Mouse (Mus musculus) megakaryocyte-erythroid progenitor cell, adult 5-6 weeks (primary cell): ENCODE results near the gene Scgb2a2. TPM values are rescaled to one million over a fixed set of nuclear protein-coding genes. Genes with fewer than 3 reads are reported as not detected.
"Not testable (repeated sequence)": the region's sequence is repeated elsewhere in the genome, so short reads cannot be mapped to it uniquely, and the experiment has no call there.

ENCODE experiments used
- ATAC-seq: replicated peaks from 2 replicates; pipeline ENCODE4 v1.8.0; 2016; ENCODE audit warnings: mild to moderate bottlenecking, inconsistent platforms; ENCODE audit not compliant: severe bottlenecking, poor library complexity, low FRiP score, low TSS enrichment
- total RNA-seq, 2 experiments: library from RNA; stranded (forward) in 1 of 2; stranded (reverse) in 1 of 2; fragments of 200-1000, 215-1000 nt in 1 of 2; fragments of >200 nt in 1 of 2; fragmentation: Nextera tagmentation in 1 of 2; gene quantifications; 2 replicates each; pipeline ENCODE4 v1.2.3; 2014 to 2017

Scgb2a2 gene
- total RNA-seq (2014; fragmentation: Nextera tagmentation) (not detected in 2 replicates), total RNA-seq (2017) (not detected in 2 replicates)

DNA sequence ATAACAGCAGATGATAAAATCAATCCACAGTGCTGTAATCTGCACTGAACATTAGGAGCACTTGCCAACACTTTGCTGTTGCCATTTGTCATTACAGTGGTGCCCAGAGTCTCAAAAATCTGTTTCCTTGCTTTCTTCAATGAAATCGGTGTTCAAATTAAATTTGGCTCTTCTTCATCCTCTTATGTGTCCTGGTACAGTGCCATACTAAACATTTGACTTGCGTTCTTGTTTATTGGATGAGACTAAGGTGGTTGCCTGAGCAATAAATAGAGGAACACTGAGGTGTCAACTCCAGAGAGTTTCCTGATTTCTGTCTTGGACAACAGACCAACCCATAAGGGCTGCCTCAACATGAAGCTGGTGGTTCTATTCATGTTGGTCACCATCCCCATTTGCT is at the start of gene Scgb2a2:
Gene Scgb2a2 (plus strand): TSS at position 301 of the 400 bp plus-strand sequence.
- no peak for ATAC-seq

- not testable (repeated sequence) for ATAC-seq
Observed at GRCm38 (mm10) chr19:9836581-9837340, 10.6 kb upstream of the Scgb2a2 start.

DNA sequence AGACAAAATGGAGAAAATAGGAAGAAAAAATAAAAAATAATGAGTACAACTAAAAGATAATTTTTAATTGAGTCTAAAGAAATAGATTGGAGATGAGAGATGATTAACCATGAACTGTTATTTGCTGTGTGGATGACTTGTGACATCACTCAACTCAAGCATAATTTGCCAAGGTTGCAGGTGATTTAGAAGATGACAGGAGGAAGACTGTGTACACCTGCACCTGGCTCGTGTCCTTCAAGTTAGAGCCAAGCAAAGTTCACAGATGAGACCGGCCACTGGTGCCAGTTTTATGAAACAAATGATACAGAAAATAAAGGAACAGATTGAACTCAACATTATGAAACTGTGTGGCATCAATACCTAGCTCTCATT is 10.0 kb upstream of the Scgb2a2 start:
- no peak for ATAC-seq

- not testable (repeated sequence) for ATAC-seq
Observed at GRCm38 (mm10) chr19:9849368-9850075, 2.2 kb downstream of the Scgb2a2 start.

DNA sequence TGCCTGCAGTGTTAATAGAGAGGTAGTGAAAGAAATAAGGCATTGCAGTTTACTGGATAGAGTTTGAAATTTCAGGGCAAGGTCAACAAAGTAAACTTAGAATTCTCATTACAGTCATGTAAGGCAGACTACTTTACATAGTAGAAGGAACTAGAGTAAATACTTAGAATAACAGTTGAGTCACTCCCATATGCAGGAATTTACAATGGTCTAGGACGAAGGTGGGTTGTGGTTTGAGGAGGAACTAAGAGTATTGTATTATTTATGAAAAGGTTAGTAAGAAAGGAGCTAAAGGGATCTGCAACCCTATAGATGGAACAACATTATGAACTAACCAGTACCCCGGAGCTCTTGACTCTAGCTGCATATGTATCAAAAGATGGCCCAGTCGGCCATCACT is 13.5 kb downstream of the Scgb2a2 start:
- ATAC-seq = not testable (repeated sequence)

GRCm38 (mm10) chr19:9864856-9865255 is 17.5 kb downstream of the Scgb2a2 start:
- ATAC-seq = no peak

DNA sequence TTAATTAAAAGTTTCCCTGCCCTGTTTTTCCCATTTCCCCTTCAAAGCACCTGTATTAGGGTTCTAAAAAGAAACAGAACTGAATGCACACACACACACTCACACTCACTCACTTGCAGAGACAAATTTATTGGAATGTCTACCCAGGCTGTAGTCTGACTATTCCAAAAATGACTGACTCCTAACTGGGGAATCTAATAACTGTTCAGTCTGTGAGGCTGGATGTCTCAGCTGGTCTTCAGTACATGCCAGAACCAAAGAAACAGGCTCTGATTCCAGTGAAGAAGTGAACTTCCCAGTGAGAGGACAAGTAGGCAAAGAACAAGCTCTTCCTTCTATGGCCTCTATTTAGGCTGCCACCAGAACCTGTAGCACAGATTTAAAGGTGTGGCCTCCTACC is 18.1 kb downstream of the Scgb2a2 start:
- ATAC-seq = no peak

- no peak for ATAC-seq
Observed at GRCm38 (mm10) chr19:9878186-9878835, 30.9 kb downstream of the Scgb2a2 start.

DNA sequence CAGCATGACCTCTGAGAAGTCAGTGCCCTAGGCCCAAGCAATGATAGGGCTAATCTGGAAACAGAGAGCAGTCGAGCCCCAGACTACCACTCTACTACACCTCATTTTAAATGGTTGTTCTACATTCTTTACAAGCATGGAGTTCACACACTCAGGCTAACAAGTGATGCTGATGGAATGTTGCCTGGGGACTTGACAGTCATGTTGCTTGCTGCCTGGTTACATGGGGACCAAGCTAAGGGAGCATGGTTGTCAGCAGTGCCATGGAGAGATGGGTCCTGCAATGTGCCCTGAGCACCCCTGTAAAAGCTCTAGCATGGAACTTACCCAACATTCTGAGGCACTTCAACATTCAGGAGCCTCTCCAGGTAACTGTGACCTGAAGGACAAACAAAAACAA is 39.0 kb downstream of the Scgb2a2 start:
- ATAC-seq = no peak

DNA sequence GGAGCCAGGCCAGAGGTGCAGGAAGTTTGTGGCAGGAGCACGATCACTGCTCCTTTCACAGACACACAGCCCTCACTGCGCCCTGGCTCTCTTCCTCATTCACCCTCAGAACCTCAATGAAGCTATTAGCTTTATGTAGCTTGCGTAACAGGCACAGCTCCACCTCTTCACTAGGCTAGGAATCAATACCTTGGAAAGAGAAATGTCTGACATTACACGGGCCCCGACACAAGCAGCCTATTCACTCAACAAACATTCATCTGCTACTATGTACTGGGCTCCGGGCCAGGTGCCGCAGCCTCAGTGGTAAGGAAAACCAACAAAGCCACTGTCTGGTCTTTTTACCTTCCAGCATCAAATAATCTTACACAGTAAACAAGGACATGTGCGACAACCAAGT is 39.4 kb downstream of the Scgb2a2 start:
- ATAC-seq = no peak

GRCm38 (mm10) chr19:9896067-9896466 is 48.7 kb downstream of the Scgb2a2 start:
- ATAC-seq = no peak

DNA sequence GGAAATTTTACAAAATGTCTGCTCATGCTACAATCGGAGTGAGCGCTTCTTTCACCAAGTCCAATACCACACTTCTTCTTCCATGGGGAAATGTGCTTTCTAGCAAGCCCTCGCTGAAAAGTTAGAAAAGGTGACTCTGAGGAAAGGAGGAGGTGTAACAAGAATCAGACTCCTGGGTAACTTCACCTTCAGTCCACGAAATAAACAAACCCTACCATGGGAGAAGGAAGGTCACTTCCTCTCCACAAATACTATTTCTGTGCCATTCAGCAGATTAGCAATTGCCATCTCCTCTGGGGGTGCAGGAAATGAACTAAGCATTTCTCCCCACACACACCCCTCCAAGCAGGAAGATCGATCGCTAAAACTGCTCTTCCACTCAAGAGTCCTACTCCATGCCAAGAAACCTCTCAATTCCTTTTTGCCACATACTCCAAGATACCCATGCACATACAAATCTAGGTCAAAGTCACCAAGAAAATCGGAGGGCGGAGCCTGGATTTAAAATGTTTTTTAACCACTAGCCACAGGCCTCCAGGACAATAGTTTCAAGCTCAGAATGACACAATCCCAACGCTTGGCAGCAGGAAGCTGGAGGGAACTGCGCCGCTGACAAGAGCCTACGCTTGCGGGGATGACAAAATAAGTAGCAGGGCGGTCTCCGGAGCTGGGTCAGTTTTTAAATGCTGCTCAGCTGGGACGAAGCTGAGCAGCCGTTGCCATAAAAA is 51.1 kb downstream of the Scgb2a2 start:
- 0 out of 2 replicates have a peak, but pooled peaks have one; percentile 12 for ATAC-seq

DNA sequence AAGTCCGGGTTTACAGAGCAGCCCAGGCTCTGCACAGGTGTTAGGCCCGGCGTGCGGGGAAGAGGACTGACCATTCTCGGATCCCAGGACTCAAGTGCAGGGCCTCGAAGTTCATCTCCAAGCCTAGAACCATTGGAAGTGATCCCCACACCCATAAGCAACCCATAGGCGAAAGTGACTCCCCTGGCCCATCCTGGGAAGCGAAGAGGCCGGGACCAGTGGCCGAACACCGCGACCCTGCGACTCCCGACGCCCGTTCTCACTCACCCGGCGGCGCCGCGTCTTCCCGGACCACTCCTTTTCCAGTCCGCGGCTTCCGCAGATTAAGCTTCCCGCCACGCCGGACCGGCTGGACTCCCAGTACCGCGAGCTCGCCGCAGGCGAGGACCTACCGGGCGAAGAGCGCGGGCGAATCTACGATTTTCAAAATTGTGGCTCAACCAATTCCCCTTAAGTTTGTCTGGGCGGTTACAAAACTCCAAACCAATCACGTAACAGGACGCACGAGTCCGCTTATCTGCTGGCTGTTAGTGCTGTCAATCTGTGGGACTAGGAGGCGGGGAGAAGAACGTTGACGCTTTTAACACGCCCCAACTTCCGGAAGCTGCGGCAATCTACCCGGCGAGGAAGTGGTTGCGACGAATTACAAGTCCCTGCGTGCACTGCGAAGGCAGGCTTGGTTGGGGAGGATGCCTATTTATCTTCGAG is 51.9 kb downstream of the Scgb2a2 start, which contains the start of gene Incenp:
Gene Incenp (minus strand): TSS at position 480 of the 708 bp plus-strand sequence.
- peak; percentile 99 for ATAC-seq

DNA sequence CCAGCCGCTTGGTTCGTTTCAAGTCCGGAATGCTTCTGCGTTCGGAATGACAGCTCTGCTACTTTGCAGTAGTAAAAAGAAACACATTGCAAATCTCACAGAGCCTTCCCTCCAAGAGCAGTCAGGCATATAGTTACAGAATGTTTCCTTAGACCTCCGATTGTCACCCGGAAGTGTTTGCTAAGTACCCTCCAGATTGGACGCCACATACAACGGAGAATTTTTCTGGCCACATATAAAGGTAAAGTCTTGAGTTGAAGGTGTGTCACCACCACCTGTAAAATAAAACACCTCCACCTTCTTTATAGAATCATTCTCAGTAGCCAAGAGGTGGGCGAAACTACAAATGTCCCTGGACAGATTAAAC is 52.4 kb downstream of the Scgb2a2 start:
- ATAC-seq = peak; percentile 46

DNA sequence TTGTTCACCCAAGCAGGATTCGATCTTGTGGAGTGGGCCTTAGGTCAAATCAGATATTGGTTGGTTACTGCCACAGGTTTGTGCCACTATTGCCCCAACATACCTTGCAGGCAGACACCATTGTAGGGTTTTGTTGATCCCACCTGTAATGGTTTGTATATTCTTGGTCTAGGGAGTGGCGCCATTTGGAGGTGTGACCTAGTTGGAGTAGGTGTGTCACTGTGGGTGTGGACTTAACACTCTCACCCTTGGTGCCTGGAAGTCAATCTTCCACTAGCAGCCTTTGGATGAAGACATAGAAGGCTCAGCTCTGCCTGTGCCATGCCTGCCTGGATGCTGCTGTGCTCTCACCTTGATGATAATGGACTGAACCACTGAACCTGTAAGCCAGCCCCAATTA is 53.3 kb downstream of the Scgb2a2 start:
- not testable (repeated sequence) for ATAC-seq
